Mouse (Mus musculus): ENCODE results near the gene Gm47959. TPM values are rescaled to one million over a fixed set of nuclear protein-coding genes. Genes with fewer than 3 reads are reported as not detected.

Gm47959 gene
- polyA plus RNA-seq, 1 experiment, result not detected

DNA sequence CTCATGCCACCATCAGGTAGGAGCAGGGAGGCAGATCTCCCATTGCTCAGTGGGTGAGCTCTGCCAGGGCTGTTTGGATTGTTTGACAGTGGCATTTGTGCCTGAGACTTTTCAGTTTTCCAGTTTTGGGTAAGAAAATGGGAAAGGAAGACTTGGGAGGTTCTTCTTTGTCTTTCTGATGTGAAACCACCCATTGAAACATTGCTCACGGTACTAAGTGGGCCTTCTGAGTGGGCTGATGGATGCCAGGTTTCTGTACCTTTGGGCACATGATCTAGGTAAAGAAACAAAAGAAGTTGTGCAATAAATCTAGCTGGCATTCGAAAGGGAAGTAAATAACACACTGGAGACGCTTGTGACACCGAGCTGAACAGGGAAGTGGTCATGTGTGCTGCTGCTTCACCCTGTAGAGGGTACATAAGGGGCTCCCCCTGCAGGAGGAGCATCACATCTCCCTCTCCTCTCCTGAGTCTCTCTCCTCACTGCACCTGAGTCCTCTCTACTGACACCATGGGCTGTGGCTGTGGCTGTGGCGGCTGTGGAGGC lies 44.6 kb downstream of the Gm47959 start, which contains the start of gene Gm47969:
Gm47969 (plus strand) TSS at position 51 of the 546 bp plus-strand sequence.
- Histone ChIP-seq H3K79me2 (ENCODE audit: control insufficient read depth, insufficient read depth) (no peaks in the 10 kb centered on the region), H3K27me3 (ENCODE audit: control insufficient read depth, insufficient read depth, insufficient read length) (peaks cover 22% of the 10 kb centered on the region), H3K79me3 (ENCODE audit: low read depth) (no peaks in the 10 kb centered on the region), H3ac (ENCODE audit: control insufficient read depth, insufficient read length, low read depth) (no peak within 1 kb of the TSS), H3K4me3 (ENCODE audit: insufficient read depth, poor library complexity, severe bottlenecking) (no peak within 1 kb of the TSS), H3K36me3 (ENCODE audit: control insufficient read depth, insufficient read depth) (no peaks in the 10 kb centered on the region)
- TF ChIP-seq MYOG (IDR thresholded peaks at IDR 0.05; ENCODE audit: control insufficient read depth, extremely low read depth, insufficient read length), result no peak
- no peak for TF ChIP-seq FOSL1 (IDR thresholded peaks at IDR 0.05; ENCODE audit: insufficient read depth, low read length, poor library complexity, severe bottlenecking)
- TF ChIP-seq CTCF (IDR thresholded peaks at IDR 0.05; ENCODE audit: control insufficient read depth, insufficient read depth, insufficient read length), result no peak

Other genes with a start within 250 kb of the Gm47959 start
- not detected for gene Tm4sf20, start 232.1 kb upstream of the Gm47959 start, polyA plus RNA-seq (2012; fragmentation: generic; extraction: Trizol)
- not detected for gene Gm47791, start 229.3 kb upstream of the Gm47959 start, polyA plus RNA-seq (2012; fragmentation: generic; extraction: Trizol)
- gene Agfg1, start 161.1 kb upstream of the Gm47959 start, polyA plus RNA-seq (2012; fragmentation: generic; extraction: Trizol), result 26.9 TPM
- gene A030005L19Rik, start 87.2 kb upstream of the Gm47959 start, polyA plus RNA-seq (2012; fragmentation: generic; extraction: Trizol), result 0.12 TPM
- gene A030014E15Rik, start 75.6 kb upstream of the Gm47959 start, polyA plus RNA-seq (2012; fragmentation: generic; extraction: Trizol), result not detected
- not detected for gene Gm6217, start 69.1 kb upstream of the Gm47959 start, polyA plus RNA-seq (2012; fragmentation: generic; extraction: Trizol)
- gene A030003K21Rik, start 57.2 kb upstream of the Gm47959 start, polyA plus RNA-seq (2012; fragmentation: generic; extraction: Trizol), result not detected
- not detected for gene Gm7544, start 44.5 kb upstream of the Gm47959 start, polyA plus RNA-seq (2012; fragmentation: generic; extraction: Trizol)
- not detected for gene Gm47955, start 40.3 kb upstream of the Gm47959 start, polyA plus RNA-seq (2012; fragmentation: generic; extraction: Trizol)
- not detected for gene Slc19a3, start 37.9 kb downstream of the Gm47959 start, polyA plus RNA-seq (2012; fragmentation: generic; extraction: Trizol)
- not detected for gene Krtap28-10, start 41.9 kb downstream of the Gm47959 start, polyA plus RNA-seq (2012; fragmentation: generic; extraction: Trizol)
- gene Gm47969, start 44.4 kb downstream of the Gm47959 start, polyA plus RNA-seq (2012; fragmentation: generic; extraction: Trizol), result not detected
- gene A030005K14Rik, start 58.8 kb downstream of the Gm47959 start, polyA plus RNA-seq (2012; fragmentation: generic; extraction: Trizol), result not detected
- gene Krtap28-13, start 60.4 kb downstream of the Gm47959 start, polyA plus RNA-seq (2012; fragmentation: generic; extraction: Trizol), result not detected
- not detected for gene Ccl20, start 116.2 kb downstream of the Gm47959 start, polyA plus RNA-seq (2012; fragmentation: generic; extraction: Trizol)
- not detected for gene Daw1, start 159.2 kb downstream of the Gm47959 start, polyA plus RNA-seq (2012; fragmentation: generic; extraction: Trizol)

Data from C2C12 (cell line).